Mouse (Mus musculus) lung, postnatal 0 days (tissue): Measurements from ENCODE around the gene Dmpk. TPM values are rescaled to one million over a fixed set of nuclear protein-coding genes. Genes with fewer than 3 reads are reported as not detected.
A peak's percentile ranks its signal among the peaks of the same experiment; 100 is the strongest.

ENCODE experiments used
- ATAC-seq: fragments of 200-750 bp; cut with Nextera tagmentation; 2 replicates; pipeline ENCODE4 v1.8.0; 2017; ENCODE audit warnings: moderate library complexity
- DNase-seq: peaks from one replicate; pipeline ENCODE4 v3.0.0-alpha.2; 2016; ENCODE audit warnings: low spot score
- H3K27ac ChIP-seq: fragments of 300-500 bp; sonication (generic); 2 replicates; pipeline ENCODE4 v1.5.1; 2014; ENCODE audit warnings: antibody characterized with exemption, mild to moderate bottlenecking, low read length, mixed read lengths
- H3K27me3 ChIP-seq: fragments of 300-500 bp; sonication (generic); replicated peaks from 2 replicates; pipeline ENCODE4 v1.6.1; 2014; ENCODE audit warnings: low read length, mixed read lengths; ENCODE audit not compliant: insufficient read depth
- H3K36me3 ChIP-seq: fragments of 300-500 bp; sonication (generic); 2 replicates; pipeline ENCODE4 v1.6.1; 2014; ENCODE audit warnings: low read length, mixed read lengths; ENCODE audit not compliant: insufficient read depth
- H3K4me1 ChIP-seq: fragments of 300-500 bp; sonication (generic); 2 replicates; pipeline ENCODE4 v1.6.1; 2014; ENCODE audit warnings: antibody characterized with exemption, low read depth, low read length, mixed read lengths; ENCODE audit not compliant: insufficient read depth
- H3K4me2 ChIP-seq: fragments of 300-500 bp; sonication (generic); replicated peaks from 2 replicates; pipeline ENCODE4 v1.6.1; 2014; ENCODE audit warnings: low read depth, mild to moderate bottlenecking, low read length, moderate library complexity, mixed read lengths
- H3K4me3 ChIP-seq: fragments of 300-500 bp; sonication (generic); 2 replicates; pipeline ENCODE4 v1.5.1; 2014; ENCODE audit warnings: low read depth, low read length
- H3K9ac ChIP-seq: fragments of 300-500 bp; sonication (generic); replicated peaks from 2 replicates; pipeline ENCODE4 v1.6.1; 2014; ENCODE audit warnings: low read depth, mild to moderate bottlenecking
- H3K9me3 ChIP-seq: fragments of 300-500 bp; sonication (generic); 2 replicates; pipeline ENCODE4 v1.6.1; 2016; ENCODE audit warnings: low read length, mixed read lengths
- CTCF ChIP-seq: IDR thresholded peaks from 2 replicates; pipeline ENCODE4 v1.5.1; 2016; ENCODE audit warnings: antibody characterized with exemption, mild to moderate bottlenecking
- EP300 ChIP-seq: IDR thresholded peaks from 2 replicates; pipeline ENCODE4 v1.6.1; 2016; ENCODE audit warnings: antibody characterized with exemption, mild to moderate bottlenecking, control low read depth
- WGBS: fragments of 180-500 bp; shearing (Covaris S2); extraction: QIAGEN DNeasy Blood & Tissue Kit; methylation state at CpG from one replicate; pipeline ENCODE4 v1.1.7; 2014; 5-methylcytosine and 5-hydroxymethylcytosine counted together
- polyA plus RNA-seq: library from polyadenylated mRNA; unstranded; fragments of >200 nt; fragmentation: Nextera tagmentation; extraction: Ambion mirVana; gene quantifications from 2 replicates; pipeline ENCODE4 v1.2.1, GENCODE M21; 2015

Gene Dmpk
- polyA plus RNA-seq, 1 experiment from 2014 or later = 11.5 TPM

DNA sequence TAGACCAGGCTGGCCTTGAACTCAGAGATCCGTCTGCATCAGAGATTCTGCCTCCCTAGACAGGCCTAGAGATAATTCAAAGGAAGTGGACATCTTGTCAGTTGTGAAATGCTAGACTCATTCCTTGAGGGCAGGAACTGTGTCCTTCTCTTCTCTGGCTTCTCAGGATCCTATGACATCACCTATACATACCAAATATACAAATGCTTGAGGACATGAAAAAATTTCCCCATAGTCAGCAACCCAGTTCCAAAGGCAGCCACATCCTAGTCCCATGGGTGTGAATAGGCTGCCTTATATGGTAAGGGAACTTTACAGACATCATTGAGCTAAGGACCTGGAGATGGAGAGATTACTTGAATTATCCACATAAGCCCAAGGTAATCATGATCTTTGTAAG, 25.9 kb downstream of the Dmpk start:
- no peak overlapping the region for H3K9ac ChIP-seq
- ATAC-seq = no peak
- no peaks in the 10 kb centered on the region for H3K4me1 ChIP-seq
- H3K4me2 ChIP-seq = no peak overlapping the region
- 70% methylated on average over 1 of the region's 1 CpGs for WGBS
- no peak overlapping the region for H3K4me3 ChIP-seq
- TF ChIP-seq EP300 (no peak), CTCF (no peak)
- no peak for DNase-seq
- H3K9me3 ChIP-seq = no peaks in the 10 kb centered on the region
- no peak overlapping the region for H3K27ac ChIP-seq
- H3K36me3 ChIP-seq = no peaks in the 10 kb centered on the region
- H3K27me3 ChIP-seq = no peaks in the 10 kb centered on the region

- ATAC-seq (peak; percentile 43), DNase-seq (peak; percentile 71)
- no peaks in the 10 kb centered on the region for H3K9me3 ChIP-seq
- H3K4me2 ChIP-seq = peak within 1 kb of the TSS; percentile 38
- TF ChIP-seq CTCF (peak; percentile 34; the same call in 1 of the 2 replicates), EP300 (no peak)
- H3K9ac ChIP-seq = no peak within 1 kb of the TSS
- 24% methylated on average over 62 of the region's 64 CpGs for WGBS
- H3K4me1 ChIP-seq = peaks cover 6% of the 10 kb centered on the region; the same call in 1 of the 2 replicates
- H3K36me3 ChIP-seq = no peaks in the 10 kb centered on the region
- H3K27ac ChIP-seq = no peak within 1 kb of the TSS
- no peaks in the 10 kb centered on the region for H3K27me3 ChIP-seq
- H3K4me3 ChIP-seq = no peak within 1 kb of the TSS
Observed at GRCm38 (mm10) chr7:19118028-19118771, 34.6 kb downstream of the Dmpk start, which contains the start of gene Gm4969. Gene Gm4969 (minus strand): TSS chr7:19118368.

GRCm38 (mm10) chr7:19119083-19119482, 35.4 kb downstream of the Dmpk start:
- no peak for ATAC-seq
- no peaks in the 10 kb centered on the region for H3K36me3 ChIP-seq
- no peaks in the 10 kb centered on the region for H3K27me3 ChIP-seq
- no peaks in the 10 kb centered on the region for H3K9me3 ChIP-seq
- no peak for TF ChIP-seq EP300
- no peak for TF ChIP-seq CTCF
- H3K4me1 ChIP-seq = peaks cover 6% of the 10 kb centered on the region; the same call in 1 of the 2 replicates
- no peak overlapping the region for H3K27ac ChIP-seq
- no peak overlapping the region for H3K9ac ChIP-seq
- WGBS = 87% methylated on average over 8 of the region's 8 CpGs
- DNase-seq = no peak
- no peak overlapping the region for H3K4me2 ChIP-seq
- no peak overlapping the region for H3K4me3 ChIP-seq

DNA sequence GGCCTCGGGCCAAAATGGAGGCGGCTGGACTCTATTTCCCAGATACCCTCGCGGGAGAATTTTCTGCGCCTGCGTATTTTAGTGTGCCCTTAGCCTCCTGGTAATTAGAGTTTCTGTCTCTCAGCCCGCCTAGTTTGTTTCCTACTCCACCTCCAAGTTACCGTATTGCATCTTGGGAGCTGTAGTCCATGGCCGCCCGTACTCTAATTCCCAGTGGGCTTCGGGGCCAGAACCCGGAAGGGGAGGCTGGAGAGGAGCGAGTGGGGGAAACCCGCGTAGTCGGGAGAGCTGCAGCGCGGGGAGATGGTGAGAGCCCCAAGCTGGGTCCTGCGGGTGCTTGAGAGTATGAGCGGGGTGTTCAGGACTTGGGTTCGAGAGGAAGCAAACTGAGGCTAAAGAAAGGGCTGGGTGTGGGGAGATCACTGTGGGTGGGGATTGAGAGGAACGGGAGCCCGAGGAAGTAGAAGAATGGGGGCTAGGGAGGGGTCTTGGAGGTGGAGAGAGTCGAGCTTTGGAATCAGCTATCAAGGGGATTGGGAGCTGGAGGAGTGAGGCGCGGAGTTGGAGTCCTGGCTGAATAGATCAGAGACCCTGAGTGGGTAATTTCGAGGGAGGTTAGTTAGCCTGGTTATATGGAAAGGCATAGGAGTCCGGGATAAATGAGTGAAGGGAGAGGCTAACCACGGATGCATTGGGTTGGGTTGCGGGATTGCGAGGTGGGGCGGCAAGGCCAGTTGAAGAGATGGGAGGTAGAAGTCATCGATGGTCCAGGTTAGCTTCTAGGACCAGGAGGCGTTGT, 36.2 kb downstream of the Dmpk start, which contains the start of gene Fbxo46:
Fbxo46 (plus strand) TSS at position 229 of the 799 bp plus-strand sequence.
- H3K4me3 ChIP-seq = peak within 1 kb of the TSS; percentile 56
- H3K9ac ChIP-seq = peak within 1 kb of the TSS; percentile 60
- peak; percentile 100 for DNase-seq
- peak; percentile 98 for ATAC-seq
- H3K4me2 ChIP-seq = peak within 1 kb of the TSS; percentile 85
- TF ChIP-seq EP300 = no peak
- TF ChIP-seq CTCF = no peak
- no peaks in the 10 kb centered on the region for H3K36me3 ChIP-seq
- peaks cover 6% of the 10 kb centered on the region; the same call in 1 of the 2 replicates for H3K4me1 ChIP-seq
- 0 out of 2 replicates have a peak within 1 kb of the TSS, but pooled peaks have one; percentile 2 for H3K27ac ChIP-seq
- no peaks in the 10 kb centered on the region for H3K27me3 ChIP-seq
- WGBS = 2% methylated on average over 34 of the region's 34 CpGs
- no peaks in the 10 kb centered on the region for H3K9me3 ChIP-seq

DNA sequence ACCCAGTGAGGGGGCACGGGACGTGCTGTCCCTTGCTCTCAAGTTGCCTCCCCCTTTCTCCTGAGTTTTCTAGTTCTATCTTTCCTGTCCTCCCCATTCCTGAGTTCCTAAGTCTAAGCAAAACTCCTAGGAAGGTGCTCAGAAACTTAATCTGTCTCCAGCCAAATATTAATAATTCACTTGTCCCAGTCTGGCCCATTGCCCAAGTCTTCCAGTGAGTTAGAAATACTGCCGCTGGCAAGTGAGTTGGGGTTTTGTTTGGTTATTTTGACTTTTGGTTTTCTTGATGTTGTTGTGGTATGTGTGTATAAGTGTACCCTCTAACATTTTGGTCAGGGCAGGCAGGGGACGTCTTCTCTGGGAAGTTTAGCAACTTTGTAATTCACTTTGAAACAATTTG, 38.0 kb downstream of the Dmpk start:
- DNase-seq (no peak), ATAC-seq (no peak)
- TF ChIP-seq CTCF (no peak), EP300 (no peak)
- Histone ChIP-seq H3K27ac (no peak overlapping the region), H3K4me1 (peaks cover 6% of the 10 kb centered on the region; the same call in 1 of the 2 replicates), H3K9ac (no peak overlapping the region), H3K27me3 (no peaks in the 10 kb centered on the region), H3K4me2 (no peak overlapping the region), H3K36me3 (no peaks in the 10 kb centered on the region), H3K9me3 (no peaks in the 10 kb centered on the region), H3K4me3 (no peak overlapping the region)
- WGBS = 85% methylated on average over 4 of the region's 4 CpGs

- no peaks in the 10 kb centered on the region for H3K27me3 ChIP-seq
- H3K4me3 ChIP-seq = no peak overlapping the region
- no peak for TF ChIP-seq CTCF
- no peak for TF ChIP-seq EP300
- WGBS = 91% methylated on average over 6 of the region's 6 CpGs
- H3K36me3 ChIP-seq = no peaks in the 10 kb centered on the region
- H3K27ac ChIP-seq = no peak overlapping the region
- H3K4me1 ChIP-seq = peaks cover 6% of the 10 kb centered on the region; the same call in 1 of the 2 replicates
- H3K9me3 ChIP-seq = no peaks in the 10 kb centered on the region
- no peak overlapping the region for H3K4me2 ChIP-seq
- ATAC-seq = no peak
- H3K9ac ChIP-seq = no peak overlapping the region
- DNase-seq = no peak
Observed at GRCm38 (mm10) chr7:19124713-19125112, 41.1 kb downstream of the Dmpk start.
